Mouse (Mus musculus): ENCODE measurements at regions not wholly inside any gene's neighbourhood (a gene's known extent, or its start where the extent isn't known, plus 50 kb on each side); places are given as distances from the start of the nearest gene placed in this dataset.

DNA sequence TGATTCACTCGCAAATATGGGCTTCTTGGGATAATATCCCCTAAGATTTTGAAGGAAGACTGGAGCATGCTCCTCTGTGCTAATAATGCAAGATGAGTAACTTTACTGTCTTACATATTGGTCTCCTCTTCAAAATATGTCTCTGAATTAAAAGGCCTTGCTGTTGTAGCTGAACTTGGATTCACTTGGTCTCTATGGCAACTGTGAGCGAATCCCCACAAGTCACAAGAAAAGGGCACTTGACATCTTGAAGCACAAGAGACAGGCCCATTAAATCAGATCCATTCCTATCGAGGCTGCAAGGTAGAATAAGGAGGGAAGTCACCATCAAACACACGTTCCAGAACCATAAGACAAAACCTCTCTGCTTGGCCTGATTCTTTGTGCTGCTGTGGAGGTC is 121.6 kb upstream of the Mylip start:
- TF ChIP-seq CTCF (IDR thresholded peaks at IDR 0.05; ENCODE audit: insufficient read depth, low read length) (no peak), POLR2A (IDR thresholded peaks at IDR 0.05; ENCODE audit: borderline replicate concordance, extremely low read depth, low read depth, low read length) (no peak)
- Histone ChIP-seq H3K4me3 (replicated peaks; ENCODE audit: extremely low read depth, low read depth, low read length) (no peak overlapping the region), H3K4me1 (ENCODE audit: control insufficient read depth, insufficient read depth, low read length) (no peaks in the 10 kb centered on the region)
- no peak for DNase-seq
- WGBS: 85% methylated on average over 4 of the region's 4 CpGs

DNA sequence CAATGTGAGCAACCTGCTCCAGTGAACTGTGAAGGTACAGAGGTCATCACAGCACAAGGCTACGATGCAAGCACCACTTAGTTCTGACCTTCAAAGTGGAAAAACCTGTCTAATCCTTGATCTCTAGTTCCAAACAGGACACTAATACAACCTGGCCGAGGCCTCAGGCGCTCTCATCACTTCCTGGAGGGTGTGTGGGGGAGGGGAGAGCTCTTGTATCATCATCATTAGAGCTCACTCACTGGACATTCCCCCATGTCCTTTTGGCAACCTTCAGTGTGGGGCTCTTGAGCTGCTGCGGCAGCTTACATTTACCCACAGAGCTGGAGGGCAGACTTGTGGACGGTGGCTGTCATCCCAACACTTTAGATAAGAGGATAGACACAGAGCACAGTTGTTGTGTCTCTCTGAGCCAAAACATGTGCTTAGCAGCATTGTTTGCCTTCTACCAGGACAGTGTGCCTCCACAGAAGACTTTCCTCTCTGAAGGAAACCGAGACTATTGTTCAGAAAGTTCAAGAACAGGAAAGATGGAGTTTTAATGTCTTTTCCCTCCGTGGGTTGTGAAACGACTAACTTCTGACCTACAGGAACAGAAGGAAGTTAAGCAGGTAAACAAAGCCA is 115.2 kb upstream of the Mylip start:
- TF ChIP-seq POLR2A (IDR thresholded peaks at IDR 0.05; ENCODE audit: borderline replicate concordance, extremely low read depth, low read depth, low read length) (no peak), CTCF (IDR thresholded peaks at IDR 0.05; ENCODE audit: insufficient read depth, low read length) (no peak)
- peaks cover 9% of the 10 kb centered on the region; the same call in 1 of the 2 replicates for H3K4me1 ChIP-seq (ENCODE audit: control insufficient read depth, insufficient read depth, low read length)
- no peak for DNase-seq
- no peak overlapping the region for H3K4me3 ChIP-seq (replicated peaks; ENCODE audit: extremely low read depth, low read depth, low read length)
- 33% methylated on average over 8 of the region's 8 CpGs for WGBS

DNA sequence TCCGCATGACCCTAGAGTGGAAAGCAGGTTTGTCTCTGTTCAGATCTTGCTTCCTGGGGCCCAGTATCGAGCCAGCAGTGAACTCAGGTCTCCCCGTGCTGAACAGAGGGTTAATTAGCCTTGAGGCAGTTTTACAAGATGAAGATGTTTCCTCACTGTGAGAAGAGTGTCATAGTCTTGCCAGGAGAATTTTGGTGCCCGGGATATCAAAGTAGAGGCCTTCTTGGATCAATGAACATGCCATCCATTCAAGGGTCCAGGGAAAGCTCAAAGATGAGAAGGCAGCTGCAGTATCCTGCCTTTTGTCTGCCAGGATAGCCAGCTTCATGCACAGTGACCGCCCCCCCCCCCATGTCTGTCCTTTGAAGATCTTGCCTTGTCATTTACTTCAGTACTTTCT is 114.2 kb upstream of the Mylip start:
- DNase-seq: no peak
- peaks cover 9% of the 10 kb centered on the region; the same call in 1 of the 2 replicates for H3K4me1 ChIP-seq (ENCODE audit: control insufficient read depth, insufficient read depth, low read length)
- 58% methylated on average over 5 of the region's 5 CpGs for WGBS
- no peak overlapping the region for H3K4me3 ChIP-seq (replicated peaks; ENCODE audit: extremely low read depth, low read depth, low read length)
- TF ChIP-seq CTCF (IDR thresholded peaks at IDR 0.05; ENCODE audit: insufficient read depth, low read length) (no peak), POLR2A (IDR thresholded peaks at IDR 0.05; ENCODE audit: borderline replicate concordance, extremely low read depth, low read depth, low read length) (no peak)

DNA sequence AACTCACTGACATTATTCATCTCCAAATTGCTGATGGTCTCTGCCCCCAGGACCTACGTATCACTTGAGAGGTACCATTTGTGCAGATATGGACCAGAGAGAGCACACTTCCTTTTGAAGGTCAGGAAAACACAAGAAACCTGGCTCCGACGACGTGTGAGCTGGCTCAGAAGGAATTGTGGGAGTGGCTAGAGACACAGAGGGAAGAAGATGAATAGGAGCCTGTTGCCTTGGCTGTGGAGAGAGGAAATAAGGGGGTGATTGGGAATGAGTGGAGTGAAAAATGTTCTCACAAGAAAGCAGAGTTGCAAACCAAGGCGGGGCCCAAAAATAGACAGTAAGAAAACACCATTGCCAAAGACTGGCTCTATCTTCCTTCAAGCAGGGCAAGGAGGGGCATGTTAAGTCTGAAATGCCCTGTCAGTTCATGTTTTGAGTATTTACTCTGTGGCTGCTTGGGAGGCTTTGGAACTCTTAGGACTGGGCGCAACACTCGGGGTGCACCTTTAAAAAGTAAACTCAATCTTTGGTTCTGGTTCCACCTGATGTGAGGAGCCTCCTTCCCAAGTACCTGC is 111.6 kb upstream of the Mylip start:
- Histone ChIP-seq H3K4me3 (replicated peaks; ENCODE audit: extremely low read depth, low read depth, low read length) (no peak overlapping the region), H3K4me1 (ENCODE audit: control insufficient read depth, insufficient read depth, low read length) (peaks cover 9% of the 10 kb centered on the region; the same call in 1 of the 2 replicates)
- 43% methylated on average over 7 of the region's 7 CpGs for WGBS
- TF ChIP-seq POLR2A (IDR thresholded peaks at IDR 0.05; ENCODE audit: borderline replicate concordance, extremely low read depth, low read depth, low read length) (no peak), CTCF (IDR thresholded peaks at IDR 0.05; ENCODE audit: insufficient read depth, low read length) (no peak)
- DNase-seq: no peak

DNA sequence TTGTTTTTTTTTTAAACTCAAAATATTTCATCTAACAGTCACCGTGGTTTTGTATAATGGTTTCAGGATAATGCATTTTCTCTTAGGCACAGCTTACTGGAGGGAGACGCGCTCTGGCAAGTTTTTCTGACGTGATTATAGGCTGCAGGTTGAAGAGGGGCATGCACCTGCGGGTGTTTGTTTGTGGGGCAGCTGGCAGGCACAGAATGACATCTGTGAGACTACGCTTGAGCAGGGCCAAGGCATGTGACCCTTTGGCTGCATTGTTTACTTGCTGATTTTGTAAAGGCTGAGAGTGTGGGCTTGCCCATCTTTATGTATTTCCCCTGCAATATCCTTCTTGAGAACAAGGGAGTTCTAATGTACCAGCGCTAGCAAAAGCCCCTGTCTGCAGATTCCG is 108.4 kb upstream of the Mylip start:
- H3K4me1 ChIP-seq (ENCODE audit: control insufficient read depth, insufficient read depth, low read length): peaks cover 4% of the 10 kb centered on the region; the same call in 1 of the 2 replicates
- TF ChIP-seq POLR2A (IDR thresholded peaks at IDR 0.05; ENCODE audit: borderline replicate concordance, extremely low read depth, low read depth, low read length): no peak
- TF ChIP-seq CTCF (IDR thresholded peaks at IDR 0.05; ENCODE audit: insufficient read depth, low read length): no peak
- DNase-seq: no peak
- no peak overlapping the region for H3K4me3 ChIP-seq (replicated peaks; ENCODE audit: extremely low read depth, low read depth, low read length)
- WGBS: 70% methylated on average over 8 of the region's 8 CpGs

DNA sequence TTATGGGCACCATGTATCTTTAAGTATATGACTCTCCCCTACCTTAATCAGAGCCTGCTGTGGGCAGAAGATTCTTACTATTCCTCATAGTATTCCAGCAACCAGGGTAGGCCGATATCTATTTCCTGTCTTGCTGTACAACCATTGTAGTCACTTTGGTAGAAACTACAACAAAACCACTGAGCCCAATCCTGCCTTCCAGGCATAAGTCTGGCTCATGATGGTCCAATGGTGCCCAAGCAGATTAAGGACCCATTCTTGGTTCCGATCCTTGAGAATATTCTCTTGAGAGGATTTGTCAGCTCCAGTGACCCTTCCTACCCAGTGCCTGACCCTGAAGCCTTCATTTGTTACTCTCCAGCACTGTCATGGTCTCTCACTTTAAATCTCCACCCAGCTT is 102.9 kb upstream of the Mylip start:
- 92% methylated on average over 2 of the region's 2 CpGs for WGBS
- DNase-seq: no peak
- TF ChIP-seq CTCF (IDR thresholded peaks at IDR 0.05; ENCODE audit: insufficient read depth, low read length) (no peak), POLR2A (IDR thresholded peaks at IDR 0.05; ENCODE audit: borderline replicate concordance, extremely low read depth, low read depth, low read length) (no peak)
- Histone ChIP-seq H3K4me1 (ENCODE audit: control insufficient read depth, insufficient read depth, low read length) (no peaks in the 10 kb centered on the region), H3K4me3 (replicated peaks; ENCODE audit: extremely low read depth, low read depth, low read length) (no peak overlapping the region)

DNA sequence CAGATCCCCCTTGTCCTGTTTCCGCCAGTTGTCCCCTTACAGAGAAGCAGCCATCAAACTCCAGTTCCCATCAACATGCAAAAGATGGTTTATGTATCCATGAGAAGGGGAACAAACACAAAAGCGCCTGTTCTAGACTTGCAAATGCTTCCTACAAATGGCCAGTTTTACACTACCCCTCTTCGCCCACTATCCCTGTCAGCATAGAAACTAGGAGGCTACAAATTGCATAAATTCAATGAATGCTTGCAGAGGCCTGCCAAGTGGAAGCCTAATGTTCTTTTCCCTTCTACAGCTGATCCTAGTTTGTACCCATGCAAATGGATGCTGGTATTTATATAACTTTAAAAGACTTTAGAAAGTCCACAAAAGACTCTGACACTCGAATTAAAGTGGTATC is 102.3 kb upstream of the Mylip start:
- TF ChIP-seq POLR2A (IDR thresholded peaks at IDR 0.05; ENCODE audit: borderline replicate concordance, extremely low read depth, low read depth, low read length): no peak
- no peak for TF ChIP-seq CTCF (IDR thresholded peaks at IDR 0.05; ENCODE audit: insufficient read depth, low read length)
- WGBS: 94% methylated on average over 4 of the region's 4 CpGs

DNA sequence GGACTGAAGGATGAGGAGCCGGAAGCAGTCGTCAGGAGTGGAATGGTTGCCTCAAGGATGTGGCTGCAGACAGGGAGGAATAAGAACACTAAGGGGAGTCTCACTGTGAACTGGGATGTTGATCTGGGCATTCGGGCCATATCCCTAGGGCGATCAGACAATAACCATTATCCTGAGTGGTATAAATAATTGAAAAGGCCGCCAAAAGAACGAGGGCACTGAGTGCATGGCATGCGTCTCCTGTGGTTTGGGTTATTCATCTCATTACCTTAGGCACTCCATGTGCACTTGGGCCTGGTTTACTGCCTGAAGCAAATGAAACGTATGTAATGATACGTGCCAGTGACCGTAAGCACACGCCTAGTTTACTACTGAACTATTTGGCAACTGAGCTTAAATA is 99.6 kb upstream of the Mylip start:
- DNase-seq: no peak
- no peak for TF ChIP-seq POLR2A (IDR thresholded peaks at IDR 0.05; ENCODE audit: borderline replicate concordance, extremely low read depth, low read depth, low read length)
- no peak for TF ChIP-seq CTCF (IDR thresholded peaks at IDR 0.05; ENCODE audit: insufficient read depth, low read length)
- Histone ChIP-seq H3K4me1 (ENCODE audit: control insufficient read depth, insufficient read depth, low read length) (no peaks in the 10 kb centered on the region), H3K4me3 (replicated peaks; ENCODE audit: extremely low read depth, low read depth, low read length) (no peak overlapping the region)
- WGBS: 98% methylated on average over 11 of the region's 11 CpGs

More for the DNA sequence above, 102.3 kb upstream of the Mylip start:
- H3K4me3 ChIP-seq (replicated peaks; ENCODE audit: extremely low read depth, low read depth, low read length): no peak overlapping the region
- no peak for DNase-seq
- H3K4me1 ChIP-seq (ENCODE audit: control insufficient read depth, insufficient read depth, low read length): no peaks in the 10 kb centered on the region

DNA sequence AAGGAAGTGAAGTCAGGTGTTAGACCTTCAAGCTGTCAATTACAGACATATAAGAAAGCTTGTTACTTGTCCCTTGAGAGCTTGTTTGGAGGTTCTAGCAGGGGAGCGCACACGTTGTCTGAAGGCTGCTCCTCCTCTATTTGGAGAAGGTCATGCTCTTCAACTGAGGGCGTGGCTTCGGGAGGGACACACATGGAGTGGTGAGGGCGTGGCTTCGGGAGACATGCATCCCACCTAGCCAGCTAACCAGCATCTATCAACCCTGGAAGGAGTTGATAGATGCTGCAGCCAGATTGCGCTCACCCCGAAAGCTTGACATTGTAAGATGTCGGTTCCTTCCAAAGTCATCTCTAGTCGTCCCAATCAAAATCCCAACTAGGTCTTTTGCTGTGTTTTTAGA is 94.9 kb upstream of the Mylip start:
- TF ChIP-seq POLR2A (IDR thresholded peaks at IDR 0.05; ENCODE audit: borderline replicate concordance, extremely low read depth, low read depth, low read length) (no peak), CTCF (IDR thresholded peaks at IDR 0.05; ENCODE audit: insufficient read depth, low read length) (no peak)
- no peak overlapping the region for H3K4me3 ChIP-seq (replicated peaks; ENCODE audit: extremely low read depth, low read depth, low read length)
- DNase-seq: no peak
- no peaks in the 10 kb centered on the region for H3K4me1 ChIP-seq (ENCODE audit: control insufficient read depth, insufficient read depth, low read length)
- WGBS: 79% methylated on average over 10 of the region's 10 CpGs

DNA sequence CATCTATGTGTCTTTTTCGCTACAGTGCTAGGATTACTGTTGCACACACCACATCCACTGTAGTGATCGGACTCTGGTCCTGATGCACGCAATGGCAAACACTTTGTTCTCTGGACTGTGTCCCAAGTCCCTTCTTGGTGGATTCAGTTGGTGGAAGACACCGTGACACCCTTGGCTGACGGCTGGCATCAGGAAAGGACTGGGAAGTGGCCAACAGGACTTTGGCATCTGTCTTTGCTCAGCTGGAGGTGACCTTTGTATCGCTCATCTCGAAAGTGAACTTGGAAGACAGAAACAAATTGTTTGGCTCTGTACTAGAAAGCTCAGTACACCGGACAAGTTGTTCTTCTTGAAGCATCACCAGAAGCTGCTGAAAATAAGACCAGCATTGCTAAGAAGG is 88.9 kb upstream of the Mylip start:
- no peak for DNase-seq
- 75% methylated on average over 8 of the region's 8 CpGs for WGBS
- H3K4me1 ChIP-seq (ENCODE audit: control insufficient read depth, insufficient read depth, low read length): no peaks in the 10 kb centered on the region
- H3K4me3 ChIP-seq (replicated peaks; ENCODE audit: extremely low read depth, low read depth, low read length): no peak overlapping the region
- TF ChIP-seq CTCF (IDR thresholded peaks at IDR 0.05; ENCODE audit: insufficient read depth, low read length): no peak
- no peak for TF ChIP-seq POLR2A (IDR thresholded peaks at IDR 0.05; ENCODE audit: borderline replicate concordance, extremely low read depth, low read depth, low read length)

Data from lung, adult 2 months (tissue).